Mouse (Mus musculus) liver, embryonic 15.5 days (tissue): ENCODE data around the gene Nr1h2. TPM values are rescaled to one million over a fixed set of nuclear protein-coding genes. Genes with fewer than 3 reads are reported as not detected.

Source experiments
- ATAC-seq: fragments of 200-750 bp; cut with Nextera tagmentation; 2 replicates; pipeline ENCODE4 v1.8.0; 2017; ENCODE audit warnings: moderate number of reproducible peaks, mild to moderate bottlenecking, moderate library complexity; ENCODE audit not compliant: insufficient read depth
- H3K27ac ChIP-seq: fragments of 300-500 bp; sonication (generic); replicated peaks from 2 replicates; pipeline ENCODE4 v1.5.1; 2015; ENCODE audit warnings: mild to moderate bottlenecking, inconsistent platforms
- H3K27me3 ChIP-seq: fragments of 300-500 bp; sonication (generic); 2 replicates; pipeline ENCODE4 v1.6.1; 2015; ENCODE audit warnings: mild to moderate bottlenecking, inconsistent platforms
- H3K36me3 ChIP-seq: fragments of 300-500 bp; sonication (generic); replicated peaks from 2 replicates; pipeline ENCODE4 v1.6.1; 2015; ENCODE audit warnings: moderate library complexity, mild to moderate bottlenecking, inconsistent platforms
- H3K4me1 ChIP-seq: fragments of 300-500 bp; sonication (generic); replicated peaks from 2 replicates; pipeline ENCODE4 v1.6.1; 2015; ENCODE audit warnings: inconsistent platforms
- H3K4me2 ChIP-seq: fragments of 300-500 bp; sonication (generic); 2 replicates; pipeline ENCODE4 v1.6.1; 2015; ENCODE audit warnings: moderate library complexity, mild to moderate bottlenecking, inconsistent platforms
- H3K4me3 ChIP-seq: fragments of 300-500 bp; sonication (generic); replicated peaks from 2 replicates; pipeline ENCODE4 v1.5.1; 2015; ENCODE audit warnings: mild to moderate bottlenecking, inconsistent platforms
- H3K9ac ChIP-seq: fragments of 300-500 bp; sonication (generic); 2 replicates; pipeline ENCODE4 v1.6.1; 2015; ENCODE audit warnings: moderate library complexity, mild to moderate bottlenecking, inconsistent platforms
- H3K9me3 ChIP-seq: fragments of 300-500 bp; sonication (generic); replicated peaks from 2 replicates; pipeline ENCODE4 v1.6.1; 2016; ENCODE audit warnings: inconsistent platforms
- WGBS: fragments of 180-500 bp; shearing (Covaris S2); methylation state at CpG from one replicate; pipeline ENCODE4 v1.1.7; 2015; ENCODE audit warnings: mixed read lengths; ENCODE audit not compliant: insufficient replicate concordance; 5-methylcytosine and 5-hydroxymethylcytosine counted together
- polyA plus RNA-seq: library from polyadenylated mRNA; unstranded; fragments of >200 nt; fragmentation: Nextera tagmentation; extraction: Ambion mirVana; gene quantifications from 2 replicates; pipeline ENCODE4 v1.2.1, GENCODE M21; 2015

Gene Nr1h2
- polyA plus RNA-seq, 1 experiment from 2014 or later, result 45.9 TPM

GRCm38 (mm10) chr7:44527483-44528398 is 26.0 kb downstream of the Nr1h2 start:
- ATAC-seq, result peak; percentile 55
- H3K9ac ChIP-seq, result peak overlapping the region; percentile 54; the same call in 1 of the 2 replicates
- H3K4me3 ChIP-seq, result peak overlapping the region; percentile 56
- no peak overlapping the region; the same call in 1 of the 2 replicates for H3K27ac ChIP-seq
- 4% methylated on average over 40 of the region's 40 CpGs for WGBS
- peaks cover 17% of the 10 kb centered on the region for H3K4me1 ChIP-seq
- H3K4me2 ChIP-seq, result peak overlapping the region; percentile 90
- H3K36me3 ChIP-seq, result peaks cover 7% of the 10 kb centered on the region; the same call in 1 of the 2 replicates
- peaks cover 61% of the 10 kb centered on the region for H3K27me3 ChIP-seq
- H3K9me3 ChIP-seq, result no peaks in the 10 kb centered on the region

- no peak overlapping the region for H3K27ac ChIP-seq
- peaks cover 19% of the 10 kb centered on the region for H3K4me1 ChIP-seq
- no peaks in the 10 kb centered on the region for H3K36me3 ChIP-seq
- no peak for ATAC-seq
- no peaks in the 10 kb centered on the region for H3K9me3 ChIP-seq
- no peak overlapping the region for H3K9ac ChIP-seq
- H3K27me3 ChIP-seq, result peaks cover 72% of the 10 kb centered on the region
- H3K4me3 ChIP-seq, result no peak overlapping the region
- WGBS, result 78% methylated on average over 14 of the region's 14 CpGs
- no peak overlapping the region for H3K4me2 ChIP-seq
Measured at GRCm38 (mm10) chr7:44526414-44527154, 27.2 kb downstream of the Nr1h2 start.

GRCm38 (mm10) chr7:44525126-44525832 is 28.5 kb downstream of the Nr1h2 start:
- ATAC-seq, result no peak
- H3K9ac ChIP-seq, result no peak overlapping the region
- no peak overlapping the region for H3K27ac ChIP-seq
- H3K4me1 ChIP-seq, result peaks cover 21% of the 10 kb centered on the region
- H3K9me3 ChIP-seq, result no peaks in the 10 kb centered on the region
- 14% methylated on average over 22 of the region's 22 CpGs for WGBS
- no peak overlapping the region for H3K4me3 ChIP-seq
- peaks cover 83% of the 10 kb centered on the region for H3K27me3 ChIP-seq
- H3K4me2 ChIP-seq, result no peak overlapping the region
- H3K36me3 ChIP-seq, result no peaks in the 10 kb centered on the region

- no peak within 1 kb of the TSS for H3K4me3 ChIP-seq
- H3K27ac ChIP-seq, result no peak within 1 kb of the TSS
- 23% methylated on average over 12 of the region's 12 CpGs for WGBS
- H3K27me3 ChIP-seq, result peaks cover 87% of the 10 kb centered on the region
- H3K9me3 ChIP-seq, result no peaks in the 10 kb centered on the region
- H3K36me3 ChIP-seq, result no peaks in the 10 kb centered on the region
- no peak for ATAC-seq
- no peak within 1 kb of the TSS for H3K4me2 ChIP-seq
- no peak within 1 kb of the TSS for H3K9ac ChIP-seq
- peaks cover 21% of the 10 kb centered on the region for H3K4me1 ChIP-seq
Measured at GRCm38 (mm10) chr7:44524502-44524901, 29.2 kb downstream of the Nr1h2 start, which contains the start of gene Mybpc2. Gene Mybpc2 (minus strand): TSS chr7:44524656.

GRCm38 (mm10) chr7:44523056-44523455 is 30.7 kb downstream of the Nr1h2 start:
- peaks cover 13% of the 10 kb centered on the region for H3K4me1 ChIP-seq
- no peak for ATAC-seq
- H3K9ac ChIP-seq, result no peak overlapping the region
- no peak overlapping the region for H3K27ac ChIP-seq
- H3K9me3 ChIP-seq, result no peaks in the 10 kb centered on the region
- peaks cover 86% of the 10 kb centered on the region for H3K27me3 ChIP-seq
- H3K4me3 ChIP-seq, result no peak overlapping the region
- 43% methylated on average over 2 of the region's 2 CpGs for WGBS
- no peak overlapping the region for H3K4me2 ChIP-seq
- H3K36me3 ChIP-seq, result no peaks in the 10 kb centered on the region

- Histone ChIP-seq H3K4me1 (0 out of 2 replicates have a peak, but pooled peaks cover 6% of the 10 kb centered on the region), H3K9me3 (no peaks in the 10 kb centered on the region), H3K27ac (no peak overlapping the region), H3K4me3 (no peak overlapping the region), H3K36me3 (no peaks in the 10 kb centered on the region), H3K4me2 (peak overlapping the region; percentile 7; the same call in 1 of the 2 replicates), H3K9ac (no peak overlapping the region), H3K27me3 (peaks cover 84% of the 10 kb centered on the region)
- ATAC-seq, result no peak
- 4% methylated on average over 20 of the region's 20 CpGs for WGBS
Measured at GRCm38 (mm10) chr7:44521710-44522109, 32.0 kb downstream of the Nr1h2 start.

- Histone ChIP-seq H3K27me3 (peaks cover 83% of the 10 kb centered on the region), H3K9ac (no peak overlapping the region), H3K36me3 (no peaks in the 10 kb centered on the region), H3K4me3 (no peak overlapping the region), H3K9me3 (no peaks in the 10 kb centered on the region), H3K27ac (no peak overlapping the region), H3K4me1 (0 out of 2 replicates have a peak, but pooled peaks cover 6% of the 10 kb centered on the region), H3K4me2 (no peak overlapping the region)
- WGBS, result 34% methylated on average over 3 of the region's 3 CpGs
- ATAC-seq, result no peak
Measured at GRCm38 (mm10) chr7:44520990-44521389, 32.8 kb downstream of the Nr1h2 start.

GRCm38 (mm10) chr7:44519240-44519913 is 34.4 kb downstream of the Nr1h2 start:
- Histone ChIP-seq H3K27me3 (peaks cover 81% of the 10 kb centered on the region), H3K4me2 (no peak overlapping the region), H3K4me1 (0 out of 2 replicates have a peak, but pooled peaks cover 6% of the 10 kb centered on the region), H3K36me3 (no peaks in the 10 kb centered on the region), H3K9me3 (no peaks in the 10 kb centered on the region), H3K4me3 (no peak overlapping the region), H3K9ac (no peak overlapping the region), H3K27ac (no peak overlapping the region)
- 51% methylated on average over 9 of the region's 9 CpGs for WGBS
- no peak for ATAC-seq

- no peak overlapping the region for H3K27ac ChIP-seq
- no peak overlapping the region for H3K4me3 ChIP-seq
- no peak overlapping the region for H3K4me2 ChIP-seq
- H3K4me1 ChIP-seq, result no peaks in the 10 kb centered on the region
- no peak overlapping the region for H3K9ac ChIP-seq
- H3K9me3 ChIP-seq, result no peaks in the 10 kb centered on the region
- peaks cover 43% of the 10 kb centered on the region for H3K27me3 ChIP-seq
- ATAC-seq, result no peak
- H3K36me3 ChIP-seq, result no peaks in the 10 kb centered on the region
Measured at GRCm38 (mm10) chr7:44507491-44507890, 46.3 kb downstream of the Nr1h2 start.

GRCm38 (mm10) chr7:44501563-44502115 is 52.1 kb downstream of the Nr1h2 start:
- Histone ChIP-seq H3K9ac (no peak overlapping the region), H3K36me3 (no peaks in the 10 kb centered on the region), H3K27me3 (peaks cover 32% of the 10 kb centered on the region), H3K4me2 (no peak overlapping the region), H3K4me1 (peaks cover 29% of the 10 kb centered on the region), H3K9me3 (no peaks in the 10 kb centered on the region), H3K27ac (no peak overlapping the region), H3K4me3 (no peak overlapping the region)
- WGBS, result 22% methylated on average over 5 of the region's 5 CpGs
- ATAC-seq, result no peak
